Mouse (Mus musculus): ENCODE measurements around the gene Has3. TPM values are rescaled to one million over a fixed set of nuclear protein-coding genes. Genes with fewer than 3 reads are reported as not detected.

Has3 gene
- polyA plus RNA-seq, 1 experiment from 2014 or later, result 0.54 TPM

Other genes starting within 250 kb of the Has3 start
- 12.0 and 12.6 TPM in 2 replicates for gene Tango6, start 187.2 kb upstream of the Has3 start, polyA plus RNA-seq (2016; fragmentation: Nextera tagmentation; extraction: Ambion mirVana)
- 71.2 and 72.0 TPM in 2 replicates for gene Utp4, start 23.4 kb downstream of the Has3 start, polyA plus RNA-seq (2016; fragmentation: Nextera tagmentation; extraction: Ambion mirVana)
- gene Sntb2, start 65.5 kb downstream of the Has3 start, polyA plus RNA-seq (2016; fragmentation: Nextera tagmentation; extraction: Ambion mirVana), result 18.4 and 21.4 TPM in 2 replicates
- gene Vps4a, start 161.0 kb downstream of the Has3 start, polyA plus RNA-seq (2016; fragmentation: Nextera tagmentation; extraction: Ambion mirVana), result 85.0 and 87.7 TPM in 2 replicates
- 53.2 and 57.4 TPM in 2 replicates for gene Pdf, start 178.4 kb downstream of the Has3 start, polyA plus RNA-seq (2016; fragmentation: Nextera tagmentation; extraction: Ambion mirVana)
- gene Cog8, start 186.4 kb downstream of the Has3 start, polyA plus RNA-seq (2016; fragmentation: Nextera tagmentation; extraction: Ambion mirVana), result 46.1 and 51.6 TPM in 2 replicates
- 96.5 and 106 TPM in 2 replicates for gene Nip7, start 186.6 kb downstream of the Has3 start, polyA plus RNA-seq (2016; fragmentation: Nextera tagmentation; extraction: Ambion mirVana)
- gene Tmed6, start 195.4 kb downstream of the Has3 start, polyA plus RNA-seq (2016; fragmentation: Nextera tagmentation; extraction: Ambion mirVana), result not detected in 2 replicates
- gene Terf2, start 226.3 kb downstream of the Has3 start, polyA plus RNA-seq (2016; fragmentation: Nextera tagmentation; extraction: Ambion mirVana), result 22.4 and 23.6 TPM in 2 replicates

Measured in embryonic facial prominence, embryonic 12.5 days (tissue).